Mouse (Mus musculus) NIH3T3 (cell line): Measurements from ENCODE around the gene Spty2d1.
"Not testable (repeated sequence)": the region's sequence is repeated elsewhere in the genome, so short reads cannot be mapped to it uniquely, and the experiment has no call there.

Experiments
- DNase-seq: peaks from one replicate; pipeline ENCODE4 v3.0.0-alpha.2; 2012; ENCODE audit warnings: low read depth

Gene Spty2d1

DNA sequence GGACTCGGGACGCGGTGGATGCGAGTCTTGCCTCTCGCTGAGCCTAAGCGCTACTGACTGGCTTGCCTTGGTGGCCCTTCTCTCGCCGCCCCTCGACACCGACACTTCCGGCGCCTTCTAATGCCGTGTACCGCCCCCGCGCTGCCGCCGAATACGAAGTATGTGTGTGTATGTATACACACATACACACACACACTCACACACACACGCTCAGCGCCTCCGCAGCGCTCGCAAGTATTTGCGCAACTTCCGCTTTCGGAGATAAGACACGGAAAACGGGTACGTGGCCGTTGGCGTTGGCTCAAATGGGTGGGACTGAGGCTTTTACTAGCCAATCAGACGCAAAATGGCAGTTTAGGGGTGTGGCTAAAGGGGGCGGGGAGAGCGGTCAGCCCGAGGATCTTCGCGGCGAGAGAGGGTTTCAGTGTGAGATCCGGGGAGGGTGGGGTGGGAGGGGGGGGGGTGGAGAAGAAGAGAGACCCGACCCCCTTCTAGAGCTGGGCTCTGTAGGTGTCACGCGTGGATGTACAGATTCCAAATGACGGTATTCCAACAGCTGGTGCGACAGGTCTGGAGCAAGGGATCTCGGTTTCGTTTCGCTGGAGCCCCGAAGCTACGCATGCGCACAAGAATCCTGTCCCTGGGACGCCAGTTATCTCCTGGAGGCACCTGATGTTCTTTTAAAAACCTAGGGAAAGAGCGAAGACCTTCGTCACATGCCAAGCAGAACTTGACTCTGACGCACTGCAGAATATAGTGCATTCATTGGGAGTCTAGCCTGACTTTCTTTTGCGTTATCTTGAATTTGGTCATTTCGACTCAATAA, at the start of gene Spty2d1:
Gene Spty2d1, minus strand, starts transcription at position 244 of the 826 bp plus-strand sequence.
- DNase-seq = peak; percentile 100

DNA sequence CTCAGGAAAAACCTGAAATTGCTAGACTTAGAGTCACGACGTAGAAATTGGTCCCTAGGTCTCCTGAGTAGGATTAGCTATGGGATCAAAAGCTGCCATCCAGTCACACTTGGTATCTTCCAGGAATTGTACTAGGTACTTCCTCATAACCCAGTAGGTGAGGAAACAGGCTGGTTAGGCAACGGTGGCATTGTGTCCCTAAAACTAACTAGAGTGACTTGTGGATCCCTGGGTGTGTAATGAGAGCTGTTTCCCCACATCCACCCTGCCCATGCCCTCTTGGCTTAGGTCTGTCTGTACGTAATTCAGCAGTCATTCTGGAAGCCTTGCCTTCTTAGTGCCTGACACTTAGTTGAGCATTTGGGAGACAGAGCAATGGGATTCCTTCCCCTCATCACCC, 48.1 kb upstream of the Spty2d1 start:
- DNase-seq = no peak

DNA sequence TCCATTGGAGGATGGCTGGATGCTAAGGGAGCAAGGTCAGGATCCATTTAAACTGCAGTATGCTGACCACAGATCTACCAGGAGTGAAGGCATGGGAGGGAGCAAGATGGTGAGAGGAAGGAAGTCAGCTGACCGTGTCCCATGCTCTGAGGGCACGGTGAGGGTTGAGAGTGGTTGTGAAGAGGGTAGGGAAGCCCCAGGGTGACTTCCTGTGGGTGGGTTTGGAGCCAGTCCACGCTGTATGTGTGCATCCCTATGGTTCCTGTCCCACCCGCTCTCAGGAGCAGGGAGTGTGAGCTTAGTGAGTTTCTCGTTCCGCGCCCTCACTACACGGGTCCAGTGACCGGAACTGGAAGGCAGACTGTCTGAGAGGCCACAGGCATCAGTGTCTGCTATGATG, 47.5 kb upstream of the Spty2d1 start:
- DNase-seq = no peak

DNA sequence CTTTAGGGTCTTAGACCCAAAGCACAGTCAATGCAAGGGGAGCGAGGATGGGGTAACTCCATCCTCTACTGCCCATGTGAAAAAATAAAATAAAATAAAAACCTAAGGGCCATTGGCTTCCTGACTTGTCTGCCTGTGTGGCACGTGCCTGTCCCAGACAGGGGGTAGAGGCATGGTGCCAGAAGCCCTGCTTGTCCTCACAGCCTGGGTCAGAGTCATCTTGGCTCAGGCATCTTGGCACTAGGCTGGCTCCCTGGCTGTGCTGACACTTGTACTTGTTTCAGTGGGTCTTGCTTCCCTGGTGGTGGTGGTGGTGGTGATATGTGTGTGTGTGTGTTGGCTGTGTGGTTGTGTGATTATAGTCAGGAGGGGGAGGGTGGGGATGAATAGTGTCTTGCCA, 46.5 kb upstream of the Spty2d1 start:
- DNase-seq = no peak

DNA sequence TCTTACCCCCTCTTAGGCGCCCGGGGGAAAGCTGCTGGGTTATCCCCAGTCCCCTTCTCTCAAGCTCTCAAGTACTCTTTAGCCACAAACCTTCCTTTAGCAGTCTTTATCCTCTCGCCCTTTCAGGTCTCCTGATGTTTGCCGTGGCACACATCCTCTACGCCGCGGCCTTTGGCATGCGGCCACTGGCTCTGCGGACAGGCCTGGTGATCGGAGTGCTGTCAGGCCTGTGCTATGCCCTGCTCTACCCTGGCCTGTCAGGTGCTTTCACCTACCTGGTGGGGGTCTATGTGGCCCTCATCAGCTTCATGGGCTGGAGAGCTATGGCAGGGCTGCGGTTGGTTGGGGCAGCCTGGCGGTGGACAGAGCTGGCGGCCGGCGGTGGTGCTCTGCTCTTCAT, 45.1 kb upstream of the Spty2d1 start:
- no peak for DNase-seq

DNA sequence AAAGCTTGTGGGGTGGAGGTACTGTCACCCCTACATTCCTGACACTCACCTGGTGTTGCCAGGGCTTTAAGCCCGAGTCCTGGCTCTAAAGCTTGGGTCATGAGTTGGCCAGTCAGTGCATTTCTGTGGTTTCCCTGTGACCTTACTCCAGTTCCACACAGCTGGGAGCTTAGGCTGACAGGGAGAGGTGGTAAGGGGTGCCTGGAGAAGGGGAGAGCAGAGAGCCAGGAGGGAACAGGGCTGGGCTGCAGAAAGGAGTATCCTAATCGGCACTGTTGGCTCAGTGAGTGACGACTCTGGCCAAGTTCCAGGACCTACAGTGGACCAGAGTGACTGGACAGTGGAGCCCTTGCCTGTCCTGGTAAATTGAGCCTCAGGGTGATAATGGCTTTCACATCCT, 44.1 kb upstream of the Spty2d1 start:
- DNase-seq = peak; percentile 74

DNA sequence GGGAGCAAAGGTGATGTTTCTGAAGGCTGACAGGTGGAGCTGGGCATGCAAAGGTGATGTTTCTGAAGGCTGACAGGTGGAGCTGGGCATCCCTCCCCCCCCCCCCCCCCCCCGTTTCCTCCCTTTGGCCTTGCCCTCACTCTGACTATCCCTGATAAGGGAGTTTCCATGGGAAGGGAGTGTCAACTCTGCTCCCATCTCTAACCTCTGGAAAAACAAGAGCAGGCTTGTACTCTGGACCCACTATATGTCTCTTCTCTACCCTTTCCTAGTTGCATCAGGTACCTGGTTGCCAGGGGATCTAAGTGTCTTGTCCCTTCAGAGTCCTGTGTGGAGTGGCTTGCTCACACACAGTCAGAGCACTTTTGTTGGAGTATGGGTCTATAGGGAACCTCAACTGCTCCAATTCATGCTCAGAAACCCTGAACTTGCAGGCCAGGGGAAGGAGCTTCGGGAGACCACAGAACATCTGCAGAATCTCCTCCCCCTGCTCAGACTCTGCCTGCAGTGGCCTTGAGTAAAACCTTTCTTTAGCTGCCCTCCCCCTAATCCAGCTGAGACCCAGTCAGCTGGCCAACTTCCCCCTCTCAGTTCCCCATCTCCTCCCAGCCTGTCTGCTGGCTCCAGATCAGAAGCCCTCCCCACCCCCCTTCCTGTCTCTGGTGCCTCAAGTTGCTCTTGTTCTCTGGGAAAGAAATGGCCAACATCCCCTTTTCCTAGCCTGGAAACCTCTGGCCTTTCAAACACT, 43.4 kb upstream of the Spty2d1 start:
- peak; percentile 80 for DNase-seq

DNA sequence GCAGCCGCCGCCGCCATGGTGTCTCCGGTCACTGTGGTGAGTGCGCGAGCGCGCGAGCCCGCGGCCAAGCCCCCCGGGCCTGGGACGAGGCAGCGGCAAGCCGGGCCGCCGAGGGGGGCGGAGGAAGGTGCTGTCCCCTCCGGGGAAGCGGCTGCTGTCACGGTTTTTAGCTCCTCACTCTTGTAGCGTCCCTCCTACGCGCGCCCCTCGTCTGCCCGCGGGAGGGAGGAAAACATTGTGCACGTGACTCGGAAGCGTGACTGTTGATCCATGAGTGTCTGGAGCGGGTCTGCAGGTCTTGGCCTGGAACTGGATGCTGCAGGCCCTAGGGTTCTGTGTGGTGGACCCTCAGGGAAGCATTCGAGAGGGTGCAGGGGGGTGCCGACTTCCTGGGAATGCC, 42.6 kb upstream of the Spty2d1 start:
- peak; percentile 46 for DNase-seq

DNA sequence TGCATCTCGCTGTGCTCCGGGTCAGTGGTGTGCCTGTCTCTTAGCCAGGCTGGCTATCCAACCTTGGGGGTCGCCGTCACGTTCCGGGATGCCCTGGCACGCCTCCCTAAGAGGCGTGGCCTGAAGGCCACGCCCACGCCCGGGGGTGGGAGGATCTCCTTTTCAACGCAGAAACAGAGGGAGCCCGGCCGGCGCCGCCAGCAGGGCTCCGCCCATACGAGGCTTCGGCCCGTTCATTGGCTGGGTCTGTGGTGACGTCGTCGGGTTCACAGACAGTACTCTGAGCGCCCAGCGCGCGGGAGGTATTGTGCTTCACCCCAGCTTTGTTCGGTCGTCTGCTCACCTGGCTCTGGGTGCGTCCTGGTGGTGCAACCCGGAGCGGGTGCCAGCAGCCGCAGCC, 42.2 kb upstream of the Spty2d1 start, which contains the start of gene Tmem86a:
Gene Tmem86a, plus strand, starts transcription at position 236 of the 400 bp plus-strand sequence.
- peak; percentile 93 for DNase-seq

DNA sequence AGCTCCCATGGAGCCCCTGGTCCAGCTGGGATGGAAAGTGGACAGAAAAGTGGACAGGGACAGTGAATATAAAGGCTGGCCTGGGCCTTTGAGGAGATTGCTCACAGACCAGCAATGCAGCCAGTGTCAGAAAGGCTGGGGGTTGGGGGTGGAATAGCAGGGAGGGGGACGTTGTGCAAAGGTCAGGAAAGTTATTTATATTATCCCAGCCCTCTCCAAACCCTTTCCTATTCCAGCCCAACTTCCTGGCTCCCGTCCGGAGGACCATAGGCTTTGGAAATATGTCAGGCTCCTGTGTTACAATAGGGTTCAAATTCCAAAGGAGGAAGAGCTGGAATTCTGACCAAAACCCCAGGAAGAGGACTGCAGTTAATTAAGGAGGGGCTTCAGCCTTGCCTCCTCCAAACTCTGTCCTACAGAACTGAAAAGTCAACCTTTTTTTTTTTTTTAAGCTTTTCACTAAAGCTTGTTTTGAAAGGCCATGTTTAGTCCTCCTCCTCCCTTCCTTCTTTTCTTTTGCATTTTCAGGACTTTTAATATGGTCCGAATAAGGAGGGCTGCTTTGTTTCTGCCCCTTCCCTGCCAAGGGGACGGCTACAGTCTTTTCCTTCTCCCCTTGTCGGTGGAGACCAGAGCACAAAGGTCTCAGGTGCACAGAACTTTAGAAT, 34.7 kb upstream of the Spty2d1 start:
- peak; percentile 75 for DNase-seq

DNA sequence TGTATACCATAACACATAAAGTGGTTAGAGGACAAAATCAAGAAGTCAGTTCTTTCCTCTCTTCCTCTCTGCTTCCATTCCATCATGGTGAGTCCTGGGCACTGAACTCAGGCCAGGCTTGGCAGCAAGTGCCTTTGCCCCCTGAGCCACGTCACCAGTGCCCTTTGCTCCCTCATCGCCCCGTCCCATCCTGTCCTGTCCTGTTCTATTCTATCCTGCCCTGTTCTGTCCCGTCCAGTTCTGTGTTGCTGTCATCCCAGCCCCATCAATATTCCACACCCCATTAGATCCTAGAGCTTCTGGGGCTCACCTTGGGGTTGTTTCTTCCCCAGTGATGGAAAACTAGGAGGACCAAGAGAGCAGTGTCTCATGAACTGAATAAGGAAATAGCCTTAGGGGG, 33.9 kb upstream of the Spty2d1 start:
- DNase-seq = no peak

DNA sequence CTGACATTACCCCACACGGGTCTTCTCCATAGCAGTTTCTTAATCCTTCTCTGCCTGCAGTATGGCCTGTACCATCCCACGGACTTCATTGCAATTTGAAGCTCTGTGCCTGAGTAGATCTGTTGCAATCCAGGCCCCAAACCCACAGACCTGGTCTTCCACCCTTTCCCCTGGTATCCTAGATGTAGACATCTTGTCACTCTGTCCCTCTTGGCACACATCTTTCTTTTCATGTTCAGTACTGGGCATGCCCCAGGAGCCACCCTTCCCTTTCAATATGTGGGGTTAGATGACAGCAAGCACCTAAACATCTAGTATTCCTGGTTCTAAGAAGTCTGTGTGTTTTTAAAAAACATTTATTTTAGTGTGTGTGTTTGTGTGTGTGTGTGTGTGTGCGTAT, 33.5 kb upstream of the Spty2d1 start:
- no peak for DNase-seq

DNA sequence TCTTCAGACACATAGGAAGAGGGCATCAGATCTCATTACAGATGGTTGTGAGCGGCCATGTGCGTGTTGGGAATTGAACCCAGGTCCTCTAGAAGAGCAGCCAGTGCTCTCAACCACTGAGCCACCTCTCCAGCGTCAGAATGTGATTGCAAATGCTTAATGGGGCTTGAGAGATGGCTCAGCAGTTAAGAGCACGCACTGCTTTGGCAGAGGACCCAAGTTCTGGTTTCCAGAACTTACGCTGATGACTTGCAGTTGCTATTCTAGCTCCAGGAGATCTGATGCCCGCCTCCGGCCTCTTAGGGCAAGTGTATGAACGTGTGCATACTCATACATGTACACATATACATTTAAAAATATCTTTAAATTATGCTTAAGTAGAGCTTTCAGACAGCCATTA, 27.2 kb upstream of the Spty2d1 start:
- DNase-seq = peak; percentile 53

DNA sequence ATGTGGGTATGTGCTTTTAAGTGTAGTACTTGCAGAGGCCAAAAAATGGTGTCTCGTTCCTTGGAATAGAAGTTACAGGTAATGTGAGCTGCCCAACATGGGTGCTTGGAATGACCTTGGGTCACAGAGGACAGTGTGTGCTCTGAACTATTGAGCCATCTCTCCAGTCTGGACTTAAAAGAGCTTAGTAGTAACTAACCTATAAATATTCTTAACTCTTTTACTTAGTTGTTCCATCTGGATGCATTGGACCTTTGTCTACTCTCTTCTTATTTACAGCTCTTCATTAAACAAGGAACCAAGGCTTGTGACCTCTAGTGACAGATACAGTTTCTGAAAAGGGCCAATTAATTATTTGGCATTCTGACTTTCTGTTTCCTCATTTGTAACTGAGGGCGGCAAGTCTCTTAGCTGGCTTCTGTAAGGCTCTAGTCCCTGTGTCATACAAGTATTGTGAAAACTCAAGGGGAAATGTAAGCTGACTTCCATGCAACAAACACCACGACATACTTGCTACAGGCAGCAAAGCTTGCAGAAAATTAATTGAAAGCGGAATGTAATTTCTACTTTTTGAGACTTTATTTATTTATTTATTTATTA, 26.7 kb upstream of the Spty2d1 start:
- no peak for DNase-seq

DNA sequence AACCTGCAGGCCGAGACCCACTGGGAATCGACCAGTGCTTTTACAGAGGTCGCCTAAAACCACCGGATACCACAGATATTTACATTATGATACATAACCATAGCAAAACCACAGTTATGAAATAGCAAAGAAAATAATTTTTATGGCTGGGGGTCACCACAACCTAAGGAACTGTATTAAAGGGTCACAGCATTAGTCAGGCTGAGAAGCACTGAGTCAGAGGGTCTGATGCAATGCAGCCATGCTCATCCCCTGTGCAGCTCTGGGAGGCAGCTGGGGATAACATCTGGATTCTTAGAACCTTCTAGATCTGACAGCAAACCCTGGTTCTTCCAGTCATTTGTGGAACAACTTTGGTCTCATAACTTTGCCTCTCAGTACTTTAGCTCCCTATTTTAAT, 23.2 kb upstream of the Spty2d1 start:
- DNase-seq = peak; percentile 93

DNA sequence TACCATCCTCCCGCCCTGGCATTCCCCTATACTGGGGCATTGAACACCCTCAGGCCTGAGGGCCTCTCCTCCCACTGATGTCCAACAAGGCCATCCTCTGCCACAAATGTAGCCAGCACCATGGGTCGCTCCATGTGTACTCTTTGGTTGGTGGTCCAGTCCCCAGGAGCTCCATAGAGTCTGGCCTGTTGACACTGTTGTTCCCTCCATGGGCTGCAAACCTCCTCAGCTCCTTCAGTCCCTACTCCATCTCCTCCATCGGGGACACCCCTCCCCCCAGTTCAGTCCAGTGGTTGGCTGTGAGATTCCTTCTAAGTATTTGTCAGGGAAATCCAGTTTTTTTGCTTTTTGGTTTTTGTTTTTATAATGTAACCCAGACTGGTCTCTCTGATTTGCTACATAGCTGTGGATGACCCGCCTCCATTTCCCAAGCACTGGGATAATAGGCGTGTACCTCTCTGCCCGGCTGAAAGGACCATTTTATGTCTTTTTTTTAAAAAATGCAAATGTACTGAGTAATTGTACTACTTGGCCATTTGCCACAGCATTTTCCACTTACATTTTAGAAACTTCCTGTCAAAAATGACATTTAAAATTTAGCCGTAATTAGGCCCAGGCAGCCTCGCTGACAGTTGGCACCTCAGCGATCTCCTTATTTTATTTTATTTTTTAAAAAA, 22.4 kb upstream of the Spty2d1 start:
- peak; percentile 91 for DNase-seq

DNA sequence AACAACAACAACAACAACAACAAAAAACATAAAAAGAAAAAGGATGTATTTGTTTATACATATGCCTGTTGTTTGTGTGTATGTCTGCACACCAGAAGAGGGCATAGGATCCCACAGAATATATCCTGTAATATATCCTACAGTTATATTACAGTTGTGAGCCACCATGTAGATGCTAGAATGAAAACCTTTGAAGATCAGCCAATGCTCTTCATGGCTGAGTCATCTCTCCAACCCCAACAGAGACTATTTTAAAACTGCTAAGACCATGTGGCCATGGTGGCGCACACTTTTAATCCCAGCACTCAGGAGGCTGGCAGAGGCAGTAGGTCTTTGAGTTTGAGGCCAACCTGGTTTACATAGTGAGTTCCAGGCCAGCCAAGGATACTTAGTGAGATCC, 19.3 kb upstream of the Spty2d1 start:
- peak; percentile 72 for DNase-seq

DNA sequence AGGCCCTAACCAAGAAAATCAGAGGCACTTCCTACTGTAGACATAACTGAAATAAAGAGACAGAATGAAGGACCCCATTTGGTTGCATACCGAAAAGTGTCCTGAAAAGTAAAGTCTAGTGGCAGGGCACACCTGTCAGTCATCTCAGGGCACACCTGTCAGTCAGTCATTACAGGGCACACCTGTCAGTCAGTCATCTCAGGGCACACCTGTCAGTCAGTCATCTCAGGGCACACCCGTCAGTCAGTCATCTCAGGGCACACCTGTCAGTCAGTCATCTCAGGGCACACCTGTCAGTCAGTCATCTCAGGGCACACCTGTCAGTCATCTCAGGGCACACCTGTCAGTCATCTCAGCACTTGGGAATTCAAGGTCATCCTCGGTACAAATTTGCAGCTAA, 18.7 kb upstream of the Spty2d1 start:
- DNase-seq = not testable (repeated sequence)

DNA sequence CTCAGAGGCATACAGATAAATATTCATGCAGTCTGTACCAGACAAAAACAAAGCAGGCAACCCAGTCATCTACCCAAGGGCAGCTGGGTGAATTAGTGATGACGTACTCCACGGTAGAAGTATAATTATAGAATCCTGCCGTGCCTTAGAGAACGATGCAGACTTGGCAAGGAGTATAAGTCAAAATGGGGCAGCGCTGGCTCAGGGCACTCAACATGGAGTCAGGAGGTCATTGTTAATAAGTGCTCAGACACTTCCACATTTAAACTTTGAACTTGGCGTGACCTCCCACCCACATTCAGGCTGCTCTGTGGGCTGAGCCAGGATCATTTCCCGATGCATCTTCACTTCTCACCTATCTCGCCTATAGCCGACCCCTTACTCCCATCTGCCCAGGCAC, 17.2 kb upstream of the Spty2d1 start:
- DNase-seq = no peak

DNA sequence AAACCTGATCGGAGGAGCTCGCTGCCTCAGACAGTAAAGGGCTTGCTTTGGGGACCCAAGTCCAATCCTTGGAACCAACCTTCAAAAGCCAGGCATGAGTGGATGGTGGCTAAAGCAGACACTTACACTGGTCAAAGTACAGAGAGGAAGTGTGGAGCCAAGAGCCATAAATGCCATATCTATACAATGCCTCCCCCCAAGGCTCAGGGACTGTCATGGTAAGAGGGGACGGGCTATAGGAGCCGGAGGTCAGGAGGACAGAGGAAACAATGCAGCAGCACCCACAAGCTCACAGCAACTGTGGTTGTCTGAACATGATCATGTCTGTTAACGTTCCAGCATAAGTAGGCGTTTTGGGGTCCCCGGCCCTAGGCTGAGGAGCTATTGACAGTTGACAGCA, 16.2 kb upstream of the Spty2d1 start:
- DNase-seq = no peak

DNA sequence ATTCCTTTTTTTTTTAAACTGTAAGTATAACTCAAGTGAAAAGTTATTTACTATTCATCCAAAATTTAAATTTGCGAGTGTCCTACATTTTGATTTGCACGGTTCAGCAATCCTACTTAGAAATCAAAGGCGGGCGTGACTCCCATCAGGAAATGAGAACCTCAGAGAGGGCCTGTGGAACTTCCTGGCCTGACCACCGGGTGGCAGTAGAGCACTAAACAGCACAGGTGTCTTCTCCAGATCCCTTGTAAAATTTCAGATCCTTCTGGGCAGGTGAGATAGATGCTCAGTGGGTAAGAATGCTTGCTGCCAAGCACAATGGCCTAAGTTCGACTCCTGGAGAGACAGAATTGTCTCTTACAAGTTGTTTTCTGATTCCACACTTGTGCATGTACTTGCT, 15.3 kb upstream of the Spty2d1 start:
- DNase-seq = peak; percentile 92

DNA sequence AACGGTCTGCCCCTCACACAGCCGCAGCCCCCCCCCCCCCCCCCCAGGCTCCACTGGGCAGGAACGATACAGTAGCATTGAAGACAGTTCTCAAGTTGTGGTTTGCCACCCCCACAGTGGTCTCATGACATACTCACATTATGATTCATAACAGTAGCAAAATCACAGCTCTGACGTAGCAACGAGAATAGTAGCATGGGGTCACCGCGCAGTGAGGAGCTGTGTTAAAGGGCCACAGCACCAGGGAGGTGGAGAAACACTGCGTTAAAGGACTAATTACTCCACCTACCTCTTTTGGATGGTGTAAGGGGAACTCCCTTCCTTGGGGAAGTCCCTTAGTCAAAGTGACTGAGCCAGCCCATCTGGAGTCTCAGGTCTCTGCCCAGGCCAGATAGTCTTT, 14.3 kb upstream of the Spty2d1 start:
- DNase-seq = peak; percentile 82
